Mouse (Mus musculus): ENCODE data around the gene Tmem207.

- TF ChIP-seq POLR2A (IDR thresholded peaks at IDR 0.05; ENCODE audit: extremely low read depth, insufficient read depth, low read length), result no peak
- no peak for TF ChIP-seq CTCF (IDR thresholded peaks at IDR 0.05; ENCODE audit: low read depth, low read length)
These were observed 72.4 kb downstream of the Tmem207 start for GRCm38 (mm10) chr16:26454163-26454562.
